Mouse (Mus musculus) left cerebral cortex, adult 9 months (tissue): Measurements from ENCODE around the gene Plxna4.

Experiments used
- DNase-seq, 2 experiments: peaks; one replicate each; pipeline ENCODE4 v3.0.0; 2022; ENCODE audit warnings: low spot score in 2 of 2

The Plxna4 gene

DNA sequence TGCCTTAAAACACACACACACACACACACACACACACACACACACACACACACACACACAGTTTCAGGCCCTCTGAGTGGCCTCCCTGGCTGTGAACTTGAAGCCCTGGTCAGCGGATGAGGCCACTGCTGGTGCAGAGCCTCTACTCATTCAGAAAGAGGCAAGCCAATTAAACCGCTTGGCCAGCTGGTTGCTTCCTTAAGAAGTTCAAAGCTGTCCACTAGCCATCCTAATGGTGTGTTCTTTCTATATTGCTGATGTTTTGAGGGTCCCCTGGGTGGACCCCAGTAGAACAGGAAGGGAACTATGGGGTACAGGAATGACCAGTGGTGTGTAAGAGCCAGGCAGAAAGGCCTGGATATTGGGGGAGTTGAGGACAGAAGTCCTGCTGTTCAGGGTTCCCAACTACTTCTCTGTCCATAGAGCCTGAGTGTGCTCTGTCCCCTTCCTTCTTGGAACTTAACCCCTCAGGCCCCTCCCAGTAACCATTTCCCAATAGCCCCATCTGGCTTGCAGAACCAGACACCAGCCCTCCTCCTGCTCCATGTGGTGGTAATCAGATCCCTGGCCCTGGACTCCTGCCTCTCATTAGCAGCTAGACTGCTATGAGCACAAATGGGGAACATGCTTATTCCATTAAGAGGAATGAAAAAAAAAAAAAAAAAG lies 408.5 kb downstream of the Plxna4 start:
- DNase-seq: no peak

- DNase-seq: no peak
Measured at GRCm38 (mm10) chr6:32177905-32178304, 410.1 kb downstream of the Plxna4 start.

DNA sequence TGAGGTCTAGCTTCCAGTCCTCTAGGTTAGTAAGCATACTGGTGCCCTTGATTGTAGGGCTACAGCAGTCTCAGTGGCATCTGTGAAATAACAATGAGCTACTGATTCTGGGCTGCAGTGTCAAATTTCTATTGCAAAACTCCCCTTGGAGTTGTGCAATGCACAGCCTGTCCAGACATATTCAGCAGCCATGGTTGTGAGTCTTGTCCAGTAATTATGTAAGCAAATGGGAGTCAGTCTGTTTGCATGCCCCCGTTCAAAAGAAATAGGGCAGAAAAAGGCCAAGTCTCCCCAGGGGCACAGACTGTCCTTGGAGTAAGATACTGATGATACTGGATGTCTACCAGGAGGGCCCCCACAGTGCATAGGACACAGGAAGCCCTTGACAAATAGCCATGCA lies 420.3 kb downstream of the Plxna4 start:
- no peak for DNase-seq

- no peak for DNase-seq
Measured at GRCm38 (mm10) chr6:32160370-32160769, 427.6 kb downstream of the Plxna4 start.

DNA sequence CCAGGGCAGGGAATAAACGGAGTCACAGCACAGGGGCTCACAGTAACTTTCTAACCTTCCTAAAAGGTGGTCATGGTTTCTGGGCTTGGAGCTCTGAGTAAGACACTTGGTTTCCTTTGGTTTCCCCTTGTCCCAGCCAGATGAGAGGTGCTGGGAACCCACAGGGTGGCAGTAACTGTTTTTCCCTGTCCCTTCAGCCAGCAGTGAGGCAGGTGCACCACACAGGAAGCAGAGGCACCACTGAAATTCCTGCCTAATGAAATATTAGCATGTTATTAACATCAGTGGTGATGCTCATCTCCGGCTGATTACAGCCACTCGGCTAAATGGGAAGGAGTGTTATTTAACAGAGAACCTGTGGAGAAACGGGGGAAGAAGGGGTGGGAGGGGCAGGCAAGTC lies 428.1 kb downstream of the Plxna4 start:
- DNase-seq: no peak

DNA sequence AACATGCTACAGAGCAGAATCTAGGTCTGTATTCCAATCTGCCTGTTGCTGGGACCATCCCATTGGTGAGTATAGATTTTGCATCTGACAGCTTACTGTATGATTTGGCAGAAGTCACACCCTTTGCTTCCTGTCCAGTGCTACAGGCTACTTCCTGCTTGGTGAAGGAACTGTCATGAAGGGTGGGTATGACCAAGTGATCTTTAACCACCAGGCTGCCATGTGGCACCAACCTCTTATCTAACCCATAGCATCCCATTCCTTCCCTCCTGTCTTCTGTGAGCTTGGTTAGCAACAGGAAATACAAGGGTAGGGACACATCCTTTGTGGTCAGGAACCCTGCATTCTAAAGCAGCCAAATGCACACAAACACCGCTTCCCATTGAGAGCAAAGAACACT lies 429.6 kb downstream of the Plxna4 start:
- no peak for DNase-seq

DNA sequence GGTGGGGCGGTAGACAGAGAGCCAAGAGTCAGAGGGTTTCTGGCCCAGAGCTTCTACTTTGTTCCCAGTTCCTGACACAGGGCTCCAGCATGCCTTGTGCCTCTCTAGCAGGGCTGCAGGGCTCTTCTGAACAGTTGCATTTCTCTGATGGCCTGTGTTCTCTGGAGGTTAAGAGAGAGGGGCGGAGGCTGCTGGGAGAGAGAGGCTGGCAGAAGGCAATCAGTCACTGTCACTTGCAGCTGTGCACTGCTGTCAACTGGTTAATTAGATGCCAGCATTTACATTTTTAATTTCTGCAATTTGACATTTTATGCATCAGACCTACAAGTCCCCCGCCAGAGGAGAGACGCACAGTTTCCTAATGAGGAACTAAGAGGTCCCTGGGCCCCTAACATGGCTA lies 434.8 kb downstream of the Plxna4 start:
- DNase-seq: no peak

GRCm38 (mm10) chr6:32150836-32151235 lies 437.2 kb downstream of the Plxna4 start:
- DNase-seq: no peak

- no peak for DNase-seq
Measured at GRCm38 (mm10) chr6:32144771-32145170, 443.2 kb downstream of the Plxna4 start.

DNA sequence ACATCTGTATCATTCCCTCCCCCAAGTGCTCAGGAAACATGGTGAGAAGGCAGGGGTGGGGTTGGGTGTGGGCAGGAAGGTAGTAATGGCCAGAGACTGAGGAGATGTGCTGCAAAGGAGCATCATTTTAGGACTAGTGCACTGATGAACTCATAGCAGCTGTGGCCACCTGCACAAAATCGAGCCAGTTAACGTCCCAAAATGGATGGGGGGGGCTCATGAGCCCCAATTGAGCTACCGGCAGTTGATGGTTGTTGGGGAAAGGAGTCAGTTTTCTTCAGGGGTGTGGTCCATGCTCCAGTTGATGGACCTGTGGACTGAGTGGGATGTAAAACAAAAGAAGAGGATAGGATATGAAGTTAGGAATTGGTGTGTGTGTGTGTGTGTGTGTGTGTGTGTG lies 448.5 kb downstream of the Plxna4 start:
- no peak for DNase-seq

GRCm38 (mm10) chr6:32126914-32127313 lies 461.1 kb downstream of the Plxna4 start:
- no peak for DNase-seq

GRCm38 (mm10) chr6:32122584-32123265 lies 465.3 kb downstream of the Plxna4 start:
- no peak for DNase-seq

- DNase-seq: no peak
Measured at GRCm38 (mm10) chr6:32120931-32121330, 467.1 kb downstream of the Plxna4 start.

- DNase-seq: no peak
Measured at GRCm38 (mm10) chr6:32109207-32109606, 478.8 kb downstream of the Plxna4 start.

- no peak for DNase-seq
Measured at GRCm38 (mm10) chr6:32105547-32106275, 482.3 kb downstream of the Plxna4 start.
